Mouse (Mus musculus) MN1 (cell line): ENCODE measurements around the gene Fkbp15.

Experiments
- DNase-seq: peaks from one replicate; pipeline ENCODE4 v3.0.0-alpha.2; 2016; ENCODE audit warnings: low spot score

The Fkbp15 gene

DNA sequence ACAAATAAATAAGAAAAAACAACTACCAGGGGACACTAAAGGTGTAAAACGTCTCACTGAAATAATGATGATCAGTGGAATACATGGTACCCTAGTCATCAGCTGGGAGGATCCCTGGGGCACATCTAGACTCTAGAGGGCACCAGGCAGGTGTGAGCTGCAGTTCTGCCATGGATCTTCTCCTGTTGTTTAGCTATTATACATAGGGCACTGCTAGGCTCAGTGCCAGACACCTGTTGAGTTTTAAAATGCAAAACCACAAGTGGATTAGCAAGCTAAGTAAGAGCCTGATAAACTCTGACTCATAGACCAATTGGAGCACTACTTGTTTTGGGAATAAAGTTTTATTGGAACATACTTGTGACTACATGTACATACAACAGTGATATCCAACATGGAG is 42.1 kb downstream of the Fkbp15 start:
- DNase-seq, result no peak

- DNase-seq, result no peak
Observed at GRCm38 (mm10) chr4:62316456-62316855, 43.9 kb downstream of the Fkbp15 start.

DNA sequence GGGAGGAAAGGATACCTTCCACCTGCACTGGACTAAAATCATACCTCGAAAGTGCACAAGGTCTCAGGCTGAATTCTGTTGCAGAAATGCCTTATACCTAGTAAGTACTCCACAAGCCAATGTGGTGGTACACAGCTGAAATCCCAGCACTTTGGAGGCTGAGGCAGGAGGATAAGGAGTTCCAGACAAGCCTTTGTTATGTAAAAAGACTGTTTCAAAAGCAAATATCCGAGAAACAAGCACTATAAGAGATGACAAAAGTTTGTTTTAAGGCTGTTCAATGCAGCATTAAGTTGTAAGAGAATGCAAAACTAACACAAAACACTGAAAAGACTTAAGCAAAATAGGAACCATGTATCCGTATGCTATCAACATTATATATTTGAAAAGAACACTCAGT is 45.8 kb downstream of the Fkbp15 start:
- no peak for DNase-seq

DNA sequence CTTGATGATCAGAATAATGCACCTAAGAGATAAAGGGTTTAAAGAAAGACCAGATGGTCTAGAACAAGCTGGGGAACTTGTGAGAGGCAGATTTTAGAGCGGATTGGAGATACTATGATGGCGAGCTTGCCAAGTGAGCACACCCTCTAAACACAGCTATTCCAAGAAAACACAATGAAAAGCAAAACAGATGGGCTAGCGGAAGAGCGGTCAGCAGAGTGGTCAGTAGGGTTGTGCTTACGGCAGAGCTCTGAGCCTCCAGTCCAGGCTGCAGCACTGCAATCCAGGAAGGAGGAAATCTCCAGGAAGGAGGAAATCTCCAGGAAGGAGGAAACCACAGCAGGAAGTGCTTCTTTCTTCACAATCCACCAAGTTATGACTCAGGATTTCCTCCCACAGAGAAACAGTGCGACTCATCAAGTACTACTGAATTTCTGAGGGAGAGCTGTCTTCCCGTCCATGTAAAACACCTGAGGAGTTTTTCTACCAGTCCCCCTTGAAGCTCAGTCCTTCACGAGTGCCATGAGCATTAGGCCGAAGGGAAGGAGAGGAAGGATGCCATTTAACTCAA is 46.6 kb downstream of the Fkbp15 start:
- DNase-seq, result no peak

DNA sequence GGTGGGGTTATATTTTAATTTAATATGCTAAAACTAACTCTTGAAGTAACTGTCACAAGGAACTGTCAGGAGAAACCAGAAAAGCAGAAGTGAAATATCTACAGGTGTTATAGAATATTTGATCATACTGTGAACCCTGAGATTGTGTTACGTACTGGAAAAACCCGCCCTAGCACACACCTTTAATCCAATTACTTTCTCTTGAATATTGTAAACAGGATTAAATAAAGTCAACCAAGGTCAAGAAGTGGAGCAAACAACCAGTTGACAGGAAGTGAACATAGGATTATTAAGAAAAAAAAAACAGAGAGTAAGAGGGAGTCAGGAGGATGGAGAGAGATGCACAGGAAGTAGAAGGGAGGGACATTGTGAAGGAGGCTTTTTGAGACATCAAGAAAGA is 47.5 kb downstream of the Fkbp15 start:
- no peak for DNase-seq

DNA sequence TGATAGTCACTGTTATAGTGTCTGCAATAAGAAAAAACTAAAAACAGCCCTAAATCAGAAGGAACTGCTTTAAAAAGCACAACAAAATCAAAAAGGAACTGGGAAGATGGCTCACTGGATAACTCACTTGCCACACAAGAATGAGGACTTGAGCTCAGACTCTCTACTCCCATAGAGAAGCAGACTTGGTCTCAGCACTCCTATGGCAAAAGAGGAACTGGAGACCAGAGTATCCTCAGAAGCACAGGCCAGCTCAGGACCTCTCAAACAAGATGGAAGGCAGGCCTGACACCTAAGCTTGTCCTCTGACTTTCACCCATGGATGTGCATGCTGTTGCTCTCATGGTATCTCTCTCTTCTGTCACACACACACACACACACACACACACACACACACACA is 51.9 kb downstream of the Fkbp15 start:
- DNase-seq, result no peak

DNA sequence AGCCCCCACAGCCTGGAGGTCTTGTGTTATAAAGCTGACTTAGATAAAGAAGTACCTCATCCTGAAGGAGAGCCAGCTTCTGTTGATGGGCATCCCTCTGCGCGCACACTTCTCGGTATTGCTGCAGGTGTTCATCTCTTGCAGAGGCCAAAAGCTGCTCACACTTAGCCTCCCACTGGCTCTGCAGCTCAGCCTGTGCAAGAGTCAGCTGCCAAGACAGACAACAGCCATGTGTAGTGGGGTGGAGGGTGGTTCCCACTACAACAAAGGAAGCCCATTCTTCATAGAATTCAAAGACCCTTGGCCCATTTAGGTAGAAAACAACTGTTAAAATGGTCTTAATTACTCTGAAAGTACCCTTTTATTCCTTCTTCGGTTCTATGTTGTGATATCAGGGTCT is 53.5 kb downstream of the Fkbp15 start:
- DNase-seq, result no peak

DNA sequence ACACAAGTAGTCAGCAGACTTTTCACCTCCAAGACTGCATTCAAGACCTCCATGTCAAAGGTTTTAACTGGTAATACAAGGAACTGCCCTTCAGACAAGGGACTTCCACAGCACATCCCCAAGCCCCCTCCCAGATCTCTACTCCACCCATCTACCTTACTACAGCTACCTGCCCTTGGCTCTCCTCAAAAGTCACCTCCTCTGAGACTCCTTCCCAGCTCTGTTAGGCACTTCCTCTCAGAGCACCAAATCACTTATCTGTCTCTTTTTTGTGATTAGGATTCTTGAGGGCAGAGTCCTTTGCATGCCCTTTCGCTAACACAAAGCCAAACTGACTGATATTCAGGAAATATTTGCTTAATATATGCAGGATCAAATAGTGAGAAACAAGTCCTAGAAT is 54.0 kb downstream of the Fkbp15 start:
- no peak for DNase-seq

DNA sequence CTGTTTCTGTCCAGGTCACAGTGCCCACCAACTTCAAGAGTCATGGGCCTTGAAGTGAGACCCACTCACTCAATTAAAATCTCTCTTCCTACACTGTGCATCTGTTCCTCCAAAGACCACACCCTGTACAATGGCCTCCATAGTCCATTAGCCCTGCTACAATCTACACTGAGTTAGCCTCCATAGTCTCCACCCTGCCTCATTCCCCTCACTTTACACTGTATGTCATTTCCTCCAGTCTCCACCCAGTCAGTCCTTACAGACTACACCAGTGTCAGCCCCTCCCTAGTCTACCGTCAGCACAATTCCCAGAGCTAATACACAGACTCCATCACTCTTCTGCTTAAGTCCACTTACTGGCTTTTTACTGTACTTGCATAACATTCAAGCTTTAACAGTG is 57.1 kb downstream of the Fkbp15 start:
- DNase-seq, result no peak

- no peak for DNase-seq
Observed at GRCm38 (mm10) chr4:62302795-62303194, 57.6 kb downstream of the Fkbp15 start.

- DNase-seq, result no peak
Observed at GRCm38 (mm10) chr4:62300001-62300400, 60.3 kb downstream of the Fkbp15 start.

DNA sequence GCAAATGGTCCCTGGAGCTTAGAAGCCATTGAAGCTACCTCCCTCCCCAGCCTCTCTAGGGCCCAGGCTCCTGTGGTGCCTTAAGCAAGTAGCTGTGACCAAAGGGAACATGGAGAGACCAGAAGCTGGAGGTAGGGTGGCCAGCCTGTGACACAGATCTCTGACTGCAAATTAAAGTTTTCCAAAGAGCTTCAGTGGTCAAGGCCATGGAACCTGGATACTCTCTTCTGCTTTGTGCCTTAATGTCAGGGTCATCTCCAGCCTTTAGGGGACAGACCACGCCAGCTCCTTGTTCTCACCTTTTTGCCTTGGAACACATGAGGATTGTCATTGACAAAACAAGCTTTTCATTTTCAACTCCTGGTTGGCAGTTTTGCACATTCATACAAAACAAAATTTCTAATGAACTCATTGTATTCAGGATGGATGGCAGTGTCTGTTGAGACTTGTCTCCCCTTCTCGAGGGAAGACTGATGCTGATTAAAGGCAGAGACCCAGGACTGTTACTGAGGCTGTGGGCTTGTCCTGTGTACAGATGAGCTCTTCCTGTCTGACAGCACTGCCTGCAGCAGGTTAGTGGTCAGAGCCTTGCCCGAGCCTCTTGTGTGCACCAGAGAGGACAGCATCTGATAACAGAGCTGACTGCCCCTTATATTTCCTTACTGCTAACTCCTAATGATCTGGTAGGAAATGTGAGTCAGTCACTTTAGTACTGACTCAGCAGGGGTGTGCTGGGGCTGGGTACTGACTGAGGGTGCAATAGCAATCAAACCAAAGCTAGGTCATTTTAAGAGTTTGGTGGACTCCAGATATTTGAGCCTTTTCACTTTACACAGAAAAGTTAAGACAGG is 62.8 kb downstream of the Fkbp15 start:
- no peak for DNase-seq

GRCm38 (mm10) chr4:62294741-62295140 is 65.6 kb downstream of the Fkbp15 start:
- no peak for DNase-seq

- no peak for DNase-seq
Observed at GRCm38 (mm10) chr4:62293219-62293861, 67.0 kb downstream of the Fkbp15 start.

GRCm38 (mm10) chr4:62292461-62293180 is 67.7 kb downstream of the Fkbp15 start:
- DNase-seq, result no peak

DNA sequence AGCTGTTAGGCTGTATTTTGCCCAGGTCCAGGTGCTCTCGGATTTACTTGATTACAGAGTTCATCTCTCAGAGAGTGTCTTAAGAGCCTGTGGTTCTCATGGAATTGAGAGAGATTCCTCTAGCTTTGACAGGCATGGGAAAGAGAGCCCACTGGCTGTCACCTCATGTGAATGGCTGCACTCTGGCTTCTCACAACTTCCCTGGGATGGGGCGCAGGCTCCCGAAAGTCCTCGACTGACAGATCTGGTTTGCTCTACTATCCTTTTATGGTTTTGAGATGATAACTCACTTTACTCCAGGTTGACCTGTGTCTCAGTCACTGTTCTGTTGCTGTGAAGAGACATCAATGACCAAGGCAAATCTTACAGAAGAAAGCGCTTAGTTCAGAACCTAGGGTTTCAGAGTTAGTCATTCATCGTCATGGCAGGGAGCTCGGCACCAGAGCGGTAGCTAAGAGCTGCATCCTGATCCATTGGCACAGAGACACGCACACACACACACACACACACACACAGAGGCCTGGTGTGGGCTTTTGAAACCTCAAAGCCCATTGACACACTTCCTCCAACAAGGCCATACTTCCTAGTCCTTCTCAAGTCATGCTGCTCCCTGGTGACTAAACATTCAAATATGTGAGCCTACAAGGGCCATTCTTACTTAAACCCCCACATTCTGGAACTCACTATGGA is 69.4 kb downstream of the Fkbp15 start:
- no peak for DNase-seq

- no peak for DNase-seq
Observed at GRCm38 (mm10) chr4:62289226-62289625, 71.1 kb downstream of the Fkbp15 start.

GRCm38 (mm10) chr4:62286992-62287900 is 73.1 kb downstream of the Fkbp15 start:
- no peak for DNase-seq

DNA sequence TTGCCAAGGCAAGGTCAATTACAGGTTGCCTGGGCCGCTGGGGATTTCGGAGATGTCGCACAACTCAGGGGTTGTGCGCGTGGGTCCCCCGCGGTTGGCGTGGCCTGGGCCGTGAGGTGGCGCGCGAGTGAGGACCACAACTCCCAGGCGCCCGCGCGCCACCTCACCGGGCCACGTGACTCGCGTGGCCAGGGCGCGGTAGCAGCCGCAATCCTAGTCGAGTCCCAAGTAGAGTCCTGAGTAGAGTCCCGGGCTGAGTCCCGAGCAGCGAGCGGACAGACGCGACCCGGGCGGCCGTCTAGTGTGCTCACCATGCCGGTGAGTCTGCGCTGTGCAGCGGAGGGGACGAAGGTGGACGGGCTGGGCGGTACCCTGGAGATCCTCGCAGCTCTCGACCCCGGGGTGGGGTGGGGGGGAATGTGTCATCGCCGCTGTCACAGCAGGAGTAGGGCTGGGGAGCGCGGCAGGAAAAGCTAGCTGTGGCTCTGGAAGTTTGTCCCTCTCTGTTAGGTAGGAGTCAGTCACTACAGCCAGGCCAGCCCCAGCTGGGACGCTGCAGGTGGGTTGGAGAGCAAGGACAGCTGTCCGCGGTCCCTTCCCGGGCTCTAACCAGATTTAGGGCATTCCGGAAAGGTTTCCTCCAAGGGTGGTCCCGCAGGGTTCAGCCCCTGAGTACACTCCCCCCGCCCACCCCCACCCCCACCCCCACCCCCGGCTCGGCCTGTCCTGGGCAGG is 73.9 kb downstream of the Fkbp15 start:
- peak; percentile 78 for DNase-seq

DNA sequence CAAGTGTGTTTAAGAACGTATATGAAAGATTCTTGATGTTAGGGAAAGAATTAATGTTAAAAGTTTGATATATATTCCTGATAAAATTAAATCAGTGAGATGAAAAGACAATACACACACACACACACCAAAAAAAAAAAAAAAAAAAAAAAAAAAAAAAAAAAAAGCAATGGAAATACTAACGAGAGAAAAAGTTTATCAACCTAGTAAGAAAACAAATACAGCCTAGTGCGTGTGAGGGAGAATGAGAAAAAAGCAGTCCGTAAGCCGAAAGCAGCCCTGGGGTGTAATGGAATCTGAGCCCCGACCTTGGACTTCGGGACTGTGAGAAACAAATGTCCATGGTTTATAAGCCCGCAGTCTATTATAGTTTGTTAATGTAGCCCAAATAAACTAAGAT is 74.8 kb downstream of the Fkbp15 start:
- DNase-seq, result no peak
